Mouse (Mus musculus): ENCODE measurements around the gene Pfpl. TPM values are rescaled to one million over a fixed set of nuclear protein-coding genes. Genes with fewer than 3 reads are reported as not detected.

The Pfpl gene
- not detected in 2 replicates for polyA plus RNA-seq (2014; fragmentation: Nextera tagmentation; extraction: Ambion mirVana)

DNA sequence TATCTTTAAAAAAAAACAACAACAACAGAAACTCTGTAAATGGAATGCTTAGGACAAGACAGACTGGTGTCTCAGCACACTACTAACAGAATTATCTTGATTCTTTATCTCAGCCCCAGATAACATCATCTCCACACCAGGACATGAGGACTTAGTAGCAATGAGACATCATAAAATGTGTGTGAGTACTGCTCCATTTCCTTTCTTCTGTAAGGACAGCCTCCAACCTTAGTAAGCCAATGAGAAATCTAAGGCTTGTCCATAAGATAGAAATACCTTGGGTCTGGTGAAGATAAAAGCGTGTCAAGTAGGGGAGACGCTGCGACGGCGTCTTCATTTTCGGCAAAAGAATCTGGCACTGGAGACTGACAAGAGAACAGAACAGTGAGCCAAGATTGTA lies at the start of gene Pfpl:
Pfpl (plus strand) TSS at position 301 of the 400 bp plus-strand sequence.
- Histone ChIP-seq H3K4me3 (ENCODE audit: low read length) (no peak within 1 kb of the TSS), H3K36me3 (ENCODE audit: control insufficient read depth, insufficient read depth, low read length) (no peaks in the 10 kb centered on the region), H3K27ac (ENCODE audit: low read depth, low read length) (no peak within 1 kb of the TSS), H3K4me1 (ENCODE audit: control insufficient read depth, insufficient read depth, low read length) (no peaks in the 10 kb centered on the region), H3K27me3 (ENCODE audit: control insufficient read depth, insufficient read depth, low read length) (no peaks in the 10 kb centered on the region), H3K9ac (ENCODE audit: low read depth, low read length) (no peak within 1 kb of the TSS), H3K4me2 (replicated peaks; ENCODE audit: low read depth, low read length) (no peak within 1 kb of the TSS), H3K9me3 (ENCODE audit: control insufficient read depth, low read length) (no peaks in the 10 kb centered on the region)
- WGBS: 94% methylated on average over 6 of the region's 6 CpGs
- no peak for ATAC-seq (ENCODE audit: low FRiP score, low TSS enrichment)

GRCm38 (mm10) chr19:12386979-12387378 lies 40.7 kb upstream of the Pfpl start, which contains the start of gene Olfr1440:
Olfr1440 (plus strand) TSS chr19:12387279.
- WGBS: 77% methylated on average over 2 of the region's 2 CpGs
- Histone ChIP-seq H3K4me1 (ENCODE audit: control insufficient read depth, insufficient read depth, low read length) (no peaks in the 10 kb centered on the region), H3K27ac (ENCODE audit: low read depth, low read length) (no peak within 1 kb of the TSS), H3K9ac (ENCODE audit: low read depth, low read length) (no peak within 1 kb of the TSS), H3K4me3 (ENCODE audit: low read length) (no peak within 1 kb of the TSS), H3K9me3 (ENCODE audit: control insufficient read depth, low read length) (no peaks in the 10 kb centered on the region), H3K4me2 (replicated peaks; ENCODE audit: low read depth, low read length) (no peak within 1 kb of the TSS), H3K36me3 (ENCODE audit: control insufficient read depth, insufficient read depth, low read length) (no peaks in the 10 kb centered on the region), H3K27me3 (ENCODE audit: control insufficient read depth, insufficient read depth, low read length) (no peaks in the 10 kb centered on the region)
- no peak for ATAC-seq (ENCODE audit: low FRiP score, low TSS enrichment)

GRCm38 (mm10) chr19:12413737-12414136 lies 14.0 kb upstream of the Pfpl start:
- Histone ChIP-seq H3K4me2 (replicated peaks; ENCODE audit: low read depth, low read length) (no peak overlapping the region), H3K36me3 (ENCODE audit: control insufficient read depth, insufficient read depth, low read length) (no peaks in the 10 kb centered on the region), H3K27ac (ENCODE audit: low read depth, low read length) (no peak overlapping the region), H3K27me3 (ENCODE audit: control insufficient read depth, insufficient read depth, low read length) (no peaks in the 10 kb centered on the region), H3K9me3 (ENCODE audit: control insufficient read depth, low read length) (no peaks in the 10 kb centered on the region), H3K4me3 (ENCODE audit: low read length) (no peak overlapping the region), H3K9ac (ENCODE audit: low read depth, low read length) (no peak overlapping the region), H3K4me1 (ENCODE audit: control insufficient read depth, insufficient read depth, low read length) (no peaks in the 10 kb centered on the region)
- ATAC-seq (ENCODE audit: low FRiP score, low TSS enrichment): no peak

GRCm38 (mm10) chr19:12417361-12417760 lies 10.3 kb upstream of the Pfpl start, which contains the start of gene Olfr1441:
Olfr1441 (plus strand) TSS chr19:12417433.
- no peak within 1 kb of the TSS for H3K4me3 ChIP-seq (ENCODE audit: low read length)
- H3K27ac ChIP-seq (ENCODE audit: low read depth, low read length): no peak within 1 kb of the TSS
- H3K9me3 ChIP-seq (ENCODE audit: control insufficient read depth, low read length): no peaks in the 10 kb centered on the region
- no peaks in the 10 kb centered on the region for H3K27me3 ChIP-seq (ENCODE audit: control insufficient read depth, insufficient read depth, low read length)
- no peak for ATAC-seq (ENCODE audit: low FRiP score, low TSS enrichment)
- no peaks in the 10 kb centered on the region for H3K36me3 ChIP-seq (ENCODE audit: control insufficient read depth, insufficient read depth, low read length)
- H3K4me1 ChIP-seq (ENCODE audit: control insufficient read depth, insufficient read depth, low read length): no peaks in the 10 kb centered on the region
- H3K4me2 ChIP-seq (replicated peaks; ENCODE audit: low read depth, low read length): no peak within 1 kb of the TSS
- H3K9ac ChIP-seq (ENCODE audit: low read depth, low read length): no peak within 1 kb of the TSS

DNA sequence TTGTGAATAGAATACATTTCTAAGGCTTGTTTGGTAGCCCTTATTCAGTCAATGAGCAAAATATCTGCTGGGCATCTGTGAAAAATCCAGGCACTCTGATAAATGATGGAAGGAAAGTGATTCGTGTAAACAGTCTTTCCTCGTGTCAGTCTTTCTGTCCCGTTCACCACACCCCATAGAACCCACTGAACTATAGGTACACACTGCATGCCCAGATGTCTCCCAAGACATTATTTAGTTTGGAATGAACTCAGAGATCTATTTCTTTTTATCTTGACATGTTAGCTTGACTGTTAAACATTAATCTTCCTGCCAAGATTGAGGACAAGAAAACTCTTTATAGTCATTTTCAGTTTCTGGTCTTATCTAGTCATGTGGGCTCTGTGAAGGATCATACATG lies 9.4 kb upstream of the Pfpl start:
- 88% methylated on average over 3 of the region's 3 CpGs for whole genome bisulfite sequencing
- H3K27me3 ChIP-seq (ENCODE audit: control insufficient read depth, insufficient read depth, low read length): no peaks in the 10 kb centered on the region
- no peak overlapping the region for H3K4me3 ChIP-seq (ENCODE audit: low read length)
- H3K9ac ChIP-seq (ENCODE audit: low read depth, low read length): no peak overlapping the region
- no peak for ATAC-seq (ENCODE audit: low FRiP score, low TSS enrichment)
- no peak overlapping the region for H3K27ac ChIP-seq (ENCODE audit: low read depth, low read length)
- H3K9me3 ChIP-seq (ENCODE audit: control insufficient read depth, low read length): no peaks in the 10 kb centered on the region
- H3K4me1 ChIP-seq (ENCODE audit: control insufficient read depth, insufficient read depth, low read length): no peaks in the 10 kb centered on the region
- no peaks in the 10 kb centered on the region for H3K36me3 ChIP-seq (ENCODE audit: control insufficient read depth, insufficient read depth, low read length)
- H3K4me2 ChIP-seq (replicated peaks; ENCODE audit: low read depth, low read length): no peak overlapping the region

GRCm38 (mm10) chr19:12420555-12420954 lies 7.2 kb upstream of the Pfpl start:
- ATAC-seq (ENCODE audit: low FRiP score, low TSS enrichment): no peak
- H3K4me1 ChIP-seq (ENCODE audit: control insufficient read depth, insufficient read depth, low read length): no peaks in the 10 kb centered on the region
- no peak overlapping the region for H3K4me3 ChIP-seq (ENCODE audit: low read length)
- H3K4me2 ChIP-seq (replicated peaks; ENCODE audit: low read depth, low read length): no peak overlapping the region
- 83% methylated on average over 6 of the region's 6 CpGs for WGBS
- H3K27ac ChIP-seq (ENCODE audit: low read depth, low read length): no peak overlapping the region
- no peaks in the 10 kb centered on the region for H3K36me3 ChIP-seq (ENCODE audit: control insufficient read depth, insufficient read depth, low read length)
- no peak overlapping the region for H3K9ac ChIP-seq (ENCODE audit: low read depth, low read length)
- no peaks in the 10 kb centered on the region for H3K9me3 ChIP-seq (ENCODE audit: control insufficient read depth, low read length)
- H3K27me3 ChIP-seq (ENCODE audit: control insufficient read depth, insufficient read depth, low read length): no peaks in the 10 kb centered on the region

- 90% methylated on average over 1 of the region's 1 CpGs for WGBS
- no peaks in the 10 kb centered on the region for H3K4me1 ChIP-seq (ENCODE audit: control insufficient read depth, insufficient read depth, low read length)
- H3K27ac ChIP-seq (ENCODE audit: low read depth, low read length): no peak overlapping the region
- H3K27me3 ChIP-seq (ENCODE audit: control insufficient read depth, insufficient read depth, low read length): no peaks in the 10 kb centered on the region
- H3K4me3 ChIP-seq (ENCODE audit: low read length): no peak overlapping the region
- no peak overlapping the region for H3K4me2 ChIP-seq (replicated peaks; ENCODE audit: low read depth, low read length)
- no peak for ATAC-seq (ENCODE audit: low FRiP score, low TSS enrichment)
- H3K36me3 ChIP-seq (ENCODE audit: control insufficient read depth, insufficient read depth, low read length): no peaks in the 10 kb centered on the region
- no peak overlapping the region for H3K9ac ChIP-seq (ENCODE audit: low read depth, low read length)
- no peaks in the 10 kb centered on the region for H3K9me3 ChIP-seq (ENCODE audit: control insufficient read depth, low read length)
These were observed 6.0 kb upstream of the Pfpl start for GRCm38 (mm10) chr19:12421680-12422079.

- no peak overlapping the region for H3K4me3 ChIP-seq (ENCODE audit: low read length)
- H3K4me2 ChIP-seq (replicated peaks; ENCODE audit: low read depth, low read length): no peak overlapping the region
- WGBS: 86% methylated on average over 5 of the region's 5 CpGs
- ATAC-seq (ENCODE audit: low FRiP score, low TSS enrichment): no peak
- H3K4me1 ChIP-seq (ENCODE audit: control insufficient read depth, insufficient read depth, low read length): no peaks in the 10 kb centered on the region
- no peak overlapping the region for H3K9ac ChIP-seq (ENCODE audit: low read depth, low read length)
- no peaks in the 10 kb centered on the region for H3K9me3 ChIP-seq (ENCODE audit: control insufficient read depth, low read length)
- H3K27ac ChIP-seq (ENCODE audit: low read depth, low read length): no peak overlapping the region
- no peaks in the 10 kb centered on the region for H3K36me3 ChIP-seq (ENCODE audit: control insufficient read depth, insufficient read depth, low read length)
- no peaks in the 10 kb centered on the region for H3K27me3 ChIP-seq (ENCODE audit: control insufficient read depth, insufficient read depth, low read length)
These were observed 604 bp upstream of the Pfpl start for GRCm38 (mm10) chr19:12427101-12427500.

DNA sequence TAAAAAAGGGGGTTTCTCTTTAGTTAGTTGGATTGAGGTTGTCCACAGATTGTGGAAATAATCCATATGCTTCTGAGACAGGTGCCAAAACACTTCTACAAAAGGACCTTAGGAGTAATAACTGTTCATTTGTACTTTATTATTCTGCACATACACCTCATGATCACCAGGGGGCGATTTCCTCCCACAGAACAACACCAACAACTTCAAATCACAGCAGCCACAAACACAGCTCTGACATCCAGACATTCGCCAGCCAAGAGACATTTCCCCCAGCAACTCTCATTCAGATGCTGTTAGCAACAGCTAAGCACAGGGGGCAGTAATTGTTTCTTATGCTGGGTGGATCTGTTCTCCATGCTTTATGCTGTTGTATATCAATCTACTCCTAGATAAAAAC lies 5.3 kb downstream of the Pfpl start:
- Histone ChIP-seq H3K36me3 (ENCODE audit: control insufficient read depth, insufficient read depth, low read length) (no peaks in the 10 kb centered on the region), H3K9ac (ENCODE audit: low read depth, low read length) (no peak overlapping the region), H3K4me3 (ENCODE audit: low read length) (no peak overlapping the region), H3K27ac (ENCODE audit: low read depth, low read length) (no peak overlapping the region), H3K27me3 (ENCODE audit: control insufficient read depth, insufficient read depth, low read length) (no peaks in the 10 kb centered on the region), H3K4me1 (ENCODE audit: control insufficient read depth, insufficient read depth, low read length) (no peaks in the 10 kb centered on the region), H3K9me3 (ENCODE audit: control insufficient read depth, low read length) (no peaks in the 10 kb centered on the region), H3K4me2 (replicated peaks; ENCODE audit: low read depth, low read length) (no peak overlapping the region)
- 0 out of 2 replicates have a peak, but pooled peaks have one; percentile 46 for ATAC-seq (ENCODE audit: low FRiP score, low TSS enrichment)
- 5% methylated on average over 2 of the region's 2 CpGs for WGBS
